Mouse (Mus musculus) kidney, adult 8-10 months (tissue): ENCODE measurements around the gene Olfr473.
"Not testable (repeated sequence)": the region's sequence is repeated elsewhere in the genome, so short reads cannot be mapped to it uniquely, and the experiment has no call there.

Source experiments
- DNase-seq, 2 experiments: peaks; one replicate each; pipeline ENCODE4 v3.0.0; 2022

Olfr473 gene

DNA sequence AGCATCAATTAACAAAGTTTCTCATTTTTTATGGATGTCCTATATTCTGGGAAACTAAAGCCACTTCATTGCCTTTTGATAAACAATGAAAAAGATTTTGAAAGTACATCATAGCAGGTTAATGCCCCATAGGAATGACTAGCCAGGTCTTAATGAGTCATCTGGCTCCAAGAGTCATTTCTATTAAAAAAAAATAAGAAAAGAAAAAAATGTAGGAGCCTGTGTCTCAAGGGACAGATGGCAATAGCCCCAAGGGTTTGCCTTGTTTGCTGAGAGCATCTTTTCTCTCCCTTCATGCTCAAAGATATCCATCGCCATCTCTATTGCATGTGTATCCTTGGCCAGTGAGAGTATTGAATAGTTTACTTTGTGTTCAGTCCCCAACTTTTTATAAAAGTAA lies at the start of gene Olfr473:
Olfr473 (plus strand) TSS at position 301 of the 400 bp plus-strand sequence.
- DNase-seq, result no peak

DNA sequence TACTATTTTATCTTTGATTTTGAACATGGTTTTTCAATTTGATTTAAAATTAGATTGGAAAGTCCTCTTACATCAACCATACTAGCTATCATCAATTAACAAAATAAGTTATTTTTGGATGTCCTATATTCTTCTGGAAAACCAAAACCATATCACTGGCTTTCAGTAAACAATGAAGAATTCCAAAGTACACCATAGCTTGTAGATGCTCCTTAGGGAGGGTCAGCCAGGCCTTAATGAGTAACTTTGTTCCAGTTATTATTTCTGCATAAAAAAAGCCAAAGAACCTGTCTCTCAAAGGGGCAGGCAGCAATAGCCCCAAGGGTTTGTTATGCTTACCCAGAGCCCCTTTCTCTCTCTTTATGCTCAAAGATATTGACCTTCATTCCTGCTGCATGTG lies 32.6 kb upstream of the Olfr473 start, which contains the start of gene Olfr472:
Olfr472 (plus strand) TSS at position 301 of the 400 bp plus-strand sequence.
- no peak for DNase-seq

DNA sequence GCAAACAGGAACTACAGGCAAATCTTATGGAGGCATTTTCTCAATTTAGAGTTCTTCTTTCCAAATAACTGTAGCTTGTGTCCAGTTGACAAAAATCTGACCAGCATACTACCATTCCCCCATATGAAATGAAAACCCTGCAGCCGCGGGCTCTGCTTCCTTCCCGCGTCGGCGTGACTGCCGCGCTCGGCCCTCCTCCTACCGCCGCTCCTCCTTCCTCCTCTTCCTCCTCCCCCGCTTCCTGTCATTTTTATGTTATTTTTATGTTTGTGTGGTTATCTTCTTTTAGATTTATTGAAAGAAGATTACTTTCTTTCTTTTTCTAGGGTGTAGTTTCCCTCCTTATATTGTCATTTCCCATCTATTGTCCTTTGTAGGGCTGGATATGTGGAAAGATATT lies 22.3 kb downstream of the Olfr473 start:
- DNase-seq, result not testable (repeated sequence)

DNA sequence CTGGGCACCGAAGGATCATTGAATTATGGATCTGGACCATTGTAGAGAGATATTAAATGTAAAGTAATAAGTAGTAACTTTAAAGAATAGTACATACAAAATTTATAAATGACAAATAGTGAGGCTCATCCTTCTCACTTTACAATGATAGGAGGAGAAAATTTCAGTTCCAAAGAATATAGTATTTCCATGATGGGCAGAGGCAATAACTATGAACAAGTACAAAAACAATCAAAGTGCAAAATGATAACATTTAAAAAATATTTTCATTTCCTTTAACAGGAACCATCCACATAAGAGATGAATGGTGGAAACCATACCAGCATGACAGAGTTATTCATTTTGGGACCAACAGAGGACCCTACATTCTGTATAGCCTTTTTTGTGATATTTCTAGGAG lies 24.1 kb downstream of the Olfr473 start, which contains the start of gene Olfr474:
Olfr474 (plus strand) TSS at position 301 of the 400 bp plus-strand sequence.
- no peak for DNase-seq

DNA sequence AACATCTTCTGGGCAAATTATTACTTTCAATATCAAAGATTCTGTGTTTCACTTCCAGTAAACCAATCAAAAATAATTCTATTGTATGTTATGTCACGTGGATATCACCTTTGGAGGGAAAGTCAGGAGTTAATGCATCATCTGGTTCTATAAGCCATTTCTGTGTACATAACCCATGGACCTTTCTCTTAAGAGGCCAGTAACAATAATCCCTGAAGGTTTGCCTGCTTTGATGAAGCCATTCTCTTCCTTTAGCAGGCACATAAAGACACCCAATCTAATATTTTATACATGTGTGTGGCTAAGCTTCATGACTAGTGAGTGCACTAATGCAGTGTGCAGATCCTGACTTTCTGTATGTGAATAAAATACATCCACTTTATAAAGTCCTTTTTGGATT lies 34.3 kb downstream of the Olfr473 start, which contains the start of gene Olfr476:
Olfr476 (plus strand) TSS at position 301 of the 400 bp plus-strand sequence.
- no peak for DNase-seq
